In the genomic region with DNA sequence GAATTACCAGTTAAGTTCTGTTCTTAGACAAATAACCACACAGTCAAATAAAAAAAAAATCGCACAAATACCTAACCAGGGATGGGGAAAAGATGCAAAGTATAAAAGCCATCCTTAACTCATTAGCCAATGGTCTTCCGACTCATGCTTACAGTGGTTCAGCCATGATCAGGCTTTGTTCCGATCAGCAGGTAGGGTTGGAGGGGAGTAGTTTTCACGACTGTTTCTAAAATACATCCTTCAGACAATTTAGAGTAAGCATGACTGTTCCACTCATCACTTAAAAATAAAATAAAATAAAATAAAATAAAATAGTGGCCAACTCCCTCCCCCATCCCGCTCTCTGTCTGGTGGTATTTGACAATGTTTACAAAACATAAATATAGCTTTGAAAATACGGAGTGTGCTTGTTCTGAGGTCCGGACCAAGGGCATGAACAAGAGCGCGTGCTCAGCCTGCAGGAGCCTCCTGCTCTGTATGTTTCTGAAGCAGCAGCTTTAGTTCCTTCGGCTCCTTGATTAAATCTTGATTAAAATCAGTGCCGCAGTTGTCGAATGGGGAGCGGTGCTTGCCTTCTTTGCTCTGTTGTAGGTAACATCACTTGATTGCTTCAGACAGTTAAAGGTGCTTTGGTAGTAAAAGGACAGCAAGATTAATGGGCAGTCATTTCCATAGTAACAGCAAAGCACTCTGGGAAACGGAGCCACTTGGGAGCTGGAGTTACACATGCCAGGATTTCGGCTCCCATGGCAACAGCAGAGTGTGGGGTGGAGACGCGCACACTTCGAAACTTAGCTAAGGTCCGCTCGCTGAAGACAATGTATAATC, we compare ENCODE assay signal across 8 mouse cellular contexts.
DNase-seq lines count a peak whose midpoint lies in the region; ATAC-seq and TF ChIP-seq lines count a peak whose summit lies in the region.

No protein-coding gene starts in this region.

- H3K27ac ChIP-seq in forebrain, embryonic 12.5 days, result peak overlapping the region; percentile 65
- no peak overlapping the region for H3K27ac ChIP-seq in lung, embryonic 14.5 days (ENCODE audit: low read depth)

- H3K27me3 ChIP-seq in forebrain, embryonic 12.5 days, result no peaks in the 10 kb centered on the region
- no peaks in the 10 kb centered on the region for H3K27me3 ChIP-seq in lung, embryonic 14.5 days (ENCODE audit: insufficient read depth, low read length)

- peak; percentile 96 for ATAC-seq in forebrain, embryonic 12.5 days (ENCODE audit: low FRiP score)
- peak; percentile 98 for ATAC-seq in lung, embryonic 14.5 days (ENCODE audit: insufficient read depth)

- H3K9ac ChIP-seq in forebrain, embryonic 12.5 days, result no peak overlapping the region
- H3K9ac ChIP-seq in lung, embryonic 14.5 days, result no peak overlapping the region

- no peaks in the 10 kb centered on the region for H3K36me3 ChIP-seq in forebrain, embryonic 12.5 days (replicated peaks)
- H3K36me3 ChIP-seq in lung, embryonic 14.5 days (ENCODE audit: insufficient read depth), result no peaks in the 10 kb centered on the region

- no peak overlapping the region; the same call in 1 of the 2 replicates for H3K4me3 ChIP-seq in forebrain, embryonic 12.5 days (replicated peaks)
- H3K4me3 ChIP-seq in lung, embryonic 14.5 days (ENCODE audit: low read depth, low read length), result peak overlapping the region; percentile 26

- no peaks in the 10 kb centered on the region for H3K9me3 ChIP-seq in forebrain, embryonic 12.5 days
- H3K9me3 ChIP-seq in lung, embryonic 14.5 days (ENCODE audit: low read depth, low read length), result no peaks in the 10 kb centered on the region

- DNase-seq in 3134 (ENCODE audit: extremely low read depth, insufficient read length, low spot score), result peak; percentile 14
- peak; percentile 96 for DNase-seq in brain, embryonic 14.5 days (ENCODE audit: low read depth)
- DNase-seq in heart, postnatal 10 days, result peak; percentile 54 to 59
- DNase-seq in kidney, postnatal 36 days, result peak; percentile 55 to 60
- peak; percentile 87 for DNase-seq in lung, embryonic 14.5 days
- peak; percentile 15 for DNase-seq in retina, adult 2 months (ENCODE audit: low read depth, low spot score)
- no peak for DNase-seq in c-Kit-positive CD71-positive TER-119-positive erythroid progenitor cells, embryonic 14.5 days (ENCODE audit: low spot score)

- 41% methylated on average over 20 of the region's 20 CpGs for WGBS in forebrain, embryonic 12.5 days
- WGBS in lung, embryonic 14.5 days, result 27% methylated on average over 20 of the region's 20 CpGs

- TF ChIP-seq POLR2A in brain, embryonic 14.5 days (IDR thresholded peaks at IDR 0.05; ENCODE audit: borderline replicate concordance, extremely low read depth, insufficient read depth, insufficient read length, poor library complexity, severe bottlenecking), result no peak

- intact Hi-C loops in heart, postnatal 10 days (cut with DNase I), result no loop called here

- TF ChIP-seq CTCF in brain, embryonic 14.5 days (IDR thresholded peaks at IDR 0.05; ENCODE audit: borderline replicate concordance, extremely low read depth, insufficient read depth, insufficient read length), result no peak
- TF ChIP-seq CTCF in lung, embryonic 14.5 days (IDR thresholded peaks at IDR 0.05; ENCODE audit: low read depth), result no peak

- H3K4me2 ChIP-seq in forebrain, embryonic 12.5 days, result peak overlapping the region; percentile 42
- H3K4me2 ChIP-seq in lung, embryonic 14.5 days, result peak overlapping the region; percentile 60

- H3K4me1 ChIP-seq in forebrain, embryonic 12.5 days, result peaks cover 13% of the 10 kb centered on the region; the same call in 1 of the 2 replicates
- no peaks in the 10 kb centered on the region for H3K4me1 ChIP-seq in lung, embryonic 14.5 days (ENCODE audit: insufficient read depth)
